Mouse (Mus musculus) midbrain, postnatal 0 days (tissue): ENCODE measurements around the gene Lamb2. TPM values are rescaled to one million over a fixed set of nuclear protein-coding genes. Genes with fewer than 3 reads are reported as not detected.

Experiments
- ATAC-seq: fragments of 200-750 bp; cut with Nextera tagmentation; 2 replicates; pipeline ENCODE4 v1.8.0; 2017; ENCODE audit warnings: moderate number of reproducible peaks, mild to moderate bottlenecking, moderate TSS enrichment, moderate library complexity; ENCODE audit not compliant: low FRiP score
- DNase-seq: peaks from one replicate; pipeline ENCODE4 v3.0.0-alpha.2; 2015; ENCODE audit warnings: low spot score
- H3K27ac ChIP-seq: fragments of 300-500 bp; sonication (generic); 2 replicates; pipeline ENCODE4 v1.5.1; 2014; ENCODE audit warnings: low read depth, mild to moderate bottlenecking, low read length, mixed read lengths
- H3K27me3 ChIP-seq: fragments of 300-500 bp; sonication (generic); 2 replicates; pipeline ENCODE4 v1.6.1; 2014; ENCODE audit warnings: low read length, control low read depth, mixed read lengths; ENCODE audit not compliant: insufficient read depth
- H3K36me3 ChIP-seq: fragments of 300-500 bp; sonication (generic); 2 replicates; pipeline ENCODE4 v1.6.1; 2014; ENCODE audit warnings: low read length, control low read depth, mixed read lengths; ENCODE audit not compliant: insufficient read depth
- H3K4me1 ChIP-seq: fragments of 300-500 bp; sonication (generic); 2 replicates; pipeline ENCODE4 v1.6.1; 2014; ENCODE audit warnings: mild to moderate bottlenecking, control low read depth, antibody characterized with exemption, low read length, mixed read lengths; ENCODE audit not compliant: insufficient read depth
- H3K4me2 ChIP-seq: fragments of 300-500 bp; sonication (generic); 2 replicates; pipeline ENCODE4 v1.6.1; 2014; ENCODE audit warnings: low read depth, mild to moderate bottlenecking, low read length, mixed read lengths; ENCODE audit not compliant: poor library complexity, severe bottlenecking
- H3K4me3 ChIP-seq: fragments of 300-500 bp; sonication (generic); 2 replicates; pipeline ENCODE4 v1.5.1; 2014; ENCODE audit warnings: low read depth, mild to moderate bottlenecking, low read length, moderate library complexity
- H3K9ac ChIP-seq: fragments of 300-500 bp; sonication (generic); replicated peaks from 2 replicates; pipeline ENCODE4 v1.6.1; 2014; ENCODE audit warnings: mild to moderate bottlenecking, low read length, moderate library complexity, mixed read lengths; ENCODE audit not compliant: poor library complexity, severe bottlenecking
- H3K9me3 ChIP-seq: fragments of 300-500 bp; sonication (generic); 2 replicates; pipeline ENCODE4 v1.6.1; 2016; ENCODE audit warnings: low read length, control low read depth
- CTCF ChIP-seq: IDR thresholded peaks from 2 replicates; pipeline ENCODE4 v1.5.1; 2016; ENCODE audit warnings: antibody characterized with exemption, mild to moderate bottlenecking
- WGBS: fragments of 180-500 bp; shearing (Covaris S2); extraction: QIAGEN DNeasy Blood & Tissue Kit; methylation state at CpG from one replicate; pipeline ENCODE4 v1.1.7; 2014; 5-methylcytosine and 5-hydroxymethylcytosine counted together
- polyA plus RNA-seq: library from polyadenylated mRNA; unstranded; fragments of >200 nt; fragmentation: Nextera tagmentation; extraction: Ambion mirVana; gene quantifications from 2 replicates; pipeline ENCODE4 v1.2.1, GENCODE M21; 2015
- total RNA-seq: library from RNA; depleted of rRNA; stranded (reverse); fragments of >200 nt; gene quantifications from 2 replicates; pipeline ENCODE4 v1.2.3, GENCODE M21; 2014

Lamb2 gene
- total and polyA plus RNA-seq, 2 experiments from 2014 or later = 18.5 to 56.5 TPM

DNA sequence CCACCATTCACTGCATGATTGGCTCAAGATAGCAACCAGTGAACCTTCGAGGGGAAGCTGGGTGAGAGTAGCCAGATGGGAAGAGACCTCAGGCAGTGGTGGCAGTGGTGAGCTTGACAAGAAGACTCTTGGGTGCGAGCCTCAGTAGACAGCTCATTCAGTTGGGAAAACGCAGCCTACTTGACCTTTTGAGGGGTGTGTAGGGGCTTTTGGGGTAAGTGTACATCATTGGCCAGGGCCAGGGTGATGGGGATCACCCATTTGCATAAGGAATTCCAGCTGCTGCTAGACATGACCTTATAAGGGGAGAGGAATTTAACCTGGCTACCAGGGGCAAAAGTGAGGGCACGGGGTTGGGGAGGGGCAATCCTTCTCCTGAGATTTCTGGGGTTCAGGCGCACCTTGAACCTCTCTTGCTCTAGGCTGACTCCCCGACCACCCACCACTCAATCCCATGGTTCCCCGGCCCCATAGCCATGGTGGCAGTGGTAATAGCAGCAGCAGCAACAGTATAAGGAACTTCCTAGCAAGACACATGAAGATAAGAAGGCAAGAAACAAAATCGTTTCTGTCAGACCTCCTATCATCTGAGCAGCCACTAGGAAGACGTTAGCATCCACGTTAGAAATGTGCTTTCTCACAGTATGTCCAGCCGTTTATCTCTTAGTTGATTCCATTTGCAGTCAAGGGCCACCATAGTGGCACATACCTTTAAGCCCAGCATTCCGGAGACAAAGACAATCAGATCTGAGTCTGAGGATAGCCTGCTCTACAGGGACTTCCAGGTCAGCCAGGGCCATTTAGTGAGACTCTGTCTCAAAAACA, 23.6 kb upstream of the Lamb2 start:
- ATAC-seq = no peak
- H3K4me3 ChIP-seq = no peak overlapping the region
- H3K9ac ChIP-seq = no peak overlapping the region
- no peak for TF ChIP-seq CTCF
- peaks cover 14% of the 10 kb centered on the region for H3K4me1 ChIP-seq
- no peak overlapping the region for H3K4me2 ChIP-seq
- H3K9me3 ChIP-seq = no peaks in the 10 kb centered on the region
- DNase-seq = no peak
- H3K27ac ChIP-seq = no peak overlapping the region
- H3K27me3 ChIP-seq = no peaks in the 10 kb centered on the region
- no peaks in the 10 kb centered on the region for H3K36me3 ChIP-seq
- WGBS = 73% methylated on average over 12 of the region's 12 CpGs

DNA sequence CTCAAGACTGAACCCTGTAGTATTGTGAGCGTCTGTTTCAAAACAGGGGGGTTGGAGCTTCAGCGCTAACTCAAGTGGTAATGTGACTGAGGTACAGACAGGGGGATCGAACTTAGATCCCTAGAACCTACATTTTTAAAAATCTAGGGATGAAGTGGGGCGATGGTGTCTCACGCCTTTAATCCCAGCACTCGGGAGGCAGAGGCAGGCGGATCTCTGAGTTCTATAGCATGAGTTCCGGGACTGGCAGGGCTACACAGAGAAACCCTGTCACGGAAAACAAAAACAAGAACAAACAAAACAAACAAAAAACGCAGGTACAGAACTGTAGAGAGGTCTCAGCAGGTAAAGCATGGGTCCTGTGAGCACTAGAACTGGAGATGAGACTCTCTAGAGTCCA, 22.6 kb upstream of the Lamb2 start:
- Histone ChIP-seq H3K9me3 (no peaks in the 10 kb centered on the region), H3K27ac (no peak overlapping the region), H3K4me2 (no peak overlapping the region), H3K9ac (no peak overlapping the region), H3K27me3 (no peaks in the 10 kb centered on the region), H3K4me3 (no peak overlapping the region), H3K4me1 (peaks cover 12% of the 10 kb centered on the region), H3K36me3 (no peaks in the 10 kb centered on the region)
- ATAC-seq = no peak
- 87% methylated on average over 10 of the region's 10 CpGs for WGBS
- DNase-seq = no peak
- TF ChIP-seq CTCF = no peak

DNA sequence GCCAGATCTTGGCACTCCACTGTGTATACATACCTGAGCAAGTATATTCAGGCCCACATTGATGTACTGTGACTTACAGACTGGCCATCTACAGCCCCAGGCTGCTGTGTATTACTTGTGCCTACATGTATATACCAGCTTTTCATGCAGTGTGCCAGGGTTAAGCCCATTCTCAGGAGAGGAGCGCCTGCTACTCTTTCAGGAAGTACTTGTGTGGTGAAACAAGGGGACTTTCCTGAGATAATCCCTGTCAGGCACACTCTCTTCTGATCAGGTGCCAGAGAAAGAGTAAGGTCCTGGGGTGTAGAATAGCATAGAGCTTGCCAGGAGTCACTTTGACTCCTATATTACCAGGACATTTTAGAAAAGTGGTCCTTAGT, 19.6 kb upstream of the Lamb2 start:
- H3K36me3 ChIP-seq = peaks cover 12% of the 10 kb centered on the region
- TF ChIP-seq CTCF = no peak
- H3K9ac ChIP-seq = no peak overlapping the region
- WGBS = 83% methylated on average over 1 of the region's 1 CpGs
- ATAC-seq (no peak), DNase-seq (no peak)
- no peaks in the 10 kb centered on the region for H3K27me3 ChIP-seq
- H3K9me3 ChIP-seq = no peaks in the 10 kb centered on the region
- peaks cover 6% of the 10 kb centered on the region; the same call in 1 of the 2 replicates for H3K4me1 ChIP-seq
- peak overlapping the region; percentile 75 for H3K4me2 ChIP-seq
- H3K27ac ChIP-seq = peak overlapping the region; percentile 80; the same call in 1 of the 2 replicates
- H3K4me3 ChIP-seq = peak overlapping the region; percentile 85

DNA sequence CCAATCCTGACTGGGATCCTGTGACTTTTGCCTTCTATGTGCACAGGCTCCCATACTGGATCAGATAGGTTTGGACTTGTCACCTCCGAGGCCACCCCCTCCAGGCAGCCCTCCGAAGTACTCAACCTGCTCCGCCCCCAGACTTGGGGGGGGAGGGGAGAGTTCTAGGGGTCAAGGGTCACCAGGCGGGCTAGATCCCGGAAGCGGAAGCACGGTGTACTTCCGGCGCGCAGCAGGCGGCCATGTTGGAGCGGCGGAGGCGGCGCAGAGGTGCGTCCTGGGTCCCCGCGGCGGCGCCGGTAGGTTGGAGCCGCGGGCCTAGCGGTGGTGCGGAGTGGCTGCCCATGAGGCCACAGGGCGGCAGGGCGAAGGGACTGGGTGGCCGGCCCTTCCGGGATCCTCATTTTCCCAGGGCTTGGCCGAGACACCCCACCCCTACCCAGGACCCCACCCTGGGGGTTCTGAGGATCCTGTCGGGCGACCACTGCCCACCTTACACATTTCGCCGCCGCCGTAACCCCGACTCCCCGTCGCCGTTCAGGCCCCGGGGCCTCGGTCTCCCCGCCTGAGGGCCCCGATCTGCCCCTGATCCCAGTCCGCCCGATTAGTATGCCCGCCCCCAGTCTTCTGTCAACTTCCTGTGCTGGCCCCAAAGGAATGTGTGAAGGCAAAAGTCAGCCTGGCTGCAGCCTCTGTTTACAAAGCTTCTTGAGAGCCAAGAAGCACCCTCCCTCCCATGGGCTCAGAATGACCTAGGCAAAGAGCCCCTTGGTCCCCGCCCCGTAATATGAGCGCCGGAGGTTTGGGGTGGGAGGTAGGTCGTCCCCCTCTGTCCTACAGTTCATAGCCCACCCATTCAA, 19.0 kb upstream of the Lamb2 start, which contains the start of gene Ccdc71:
TSS of gene Ccdc71 (plus strand) at position 209 of the 860 bp plus-strand sequence.
- Histone ChIP-seq H3K4me2 (peak within 1 kb of the TSS; percentile 75), H3K4me1 (peaks cover 6% of the 10 kb centered on the region; the same call in 1 of the 2 replicates), H3K36me3 (peaks cover 17% of the 10 kb centered on the region), H3K9ac (peak within 1 kb of the TSS; percentile 84), H3K27me3 (no peaks in the 10 kb centered on the region), H3K27ac (peak within 1 kb of the TSS; percentile 80), H3K9me3 (no peaks in the 10 kb centered on the region), H3K4me3 (peak within 1 kb of the TSS; percentile 85)
- ATAC-seq (peak; percentile 85), DNase-seq (peak; percentile 90)
- TF ChIP-seq CTCF = peak; percentile 6; the same call in 1 of the 2 replicates
- WGBS = under 1% methylated on average over 51 of the region's 52 CpGs

DNA sequence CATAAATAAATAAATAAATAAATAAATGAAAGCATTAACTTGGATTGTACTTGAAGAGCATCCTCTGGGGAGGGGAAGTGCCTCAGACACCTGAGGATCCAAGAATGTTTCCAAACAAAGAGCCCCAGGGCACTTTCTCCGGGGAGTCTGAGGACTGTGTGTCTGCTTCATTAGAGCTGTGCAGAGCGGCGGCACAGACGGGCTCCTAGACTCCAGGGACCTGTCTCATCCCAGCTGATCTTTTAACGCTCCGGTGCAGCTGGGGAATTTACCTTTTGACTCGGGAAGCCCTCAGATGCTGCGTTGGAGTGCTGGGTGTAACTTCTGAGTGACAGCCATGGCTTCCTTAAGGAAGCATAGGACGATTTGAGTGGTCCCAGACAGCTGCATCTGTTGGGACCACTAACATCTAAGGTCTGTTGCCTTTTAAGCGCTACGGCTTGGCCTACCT, 18.3 kb upstream of the Lamb2 start, which contains the start of gene Klhdc8b:
TSS of gene Klhdc8b (minus strand) at position 401 of the 451 bp plus-strand sequence.
- no peaks in the 10 kb centered on the region for H3K27me3 ChIP-seq
- H3K4me3 ChIP-seq = peak within 1 kb of the TSS; percentile 85
- no peaks in the 10 kb centered on the region for H3K9me3 ChIP-seq
- peak within 1 kb of the TSS; percentile 80 for H3K27ac ChIP-seq
- peaks cover 6% of the 10 kb centered on the region; the same call in 1 of the 2 replicates for H3K4me1 ChIP-seq
- no peak for TF ChIP-seq CTCF
- H3K4me2 ChIP-seq = peak within 1 kb of the TSS; percentile 75
- WGBS = 24% methylated on average over 11 of the region's 11 CpGs
- H3K36me3 ChIP-seq = peaks cover 19% of the 10 kb centered on the region
- peak within 1 kb of the TSS; percentile 84 for H3K9ac ChIP-seq
- ATAC-seq (no peak), DNase-seq (no peak)
